Mouse (Mus musculus) ES-Bruce4 (cell line): ENCODE measurements at regions not wholly inside any gene's neighbourhood (a gene's known extent, or its start where the extent isn't known, plus 50 kb on each side); places are given as distances from the start of the nearest gene placed in this dataset.

ENCODE experiments used
- CTCF ChIP-seq: IDR thresholded peaks from one replicate; pipeline ENCODE4 v1.8.1; 2011; ENCODE audit warnings: low read depth, low read length
- EP300 ChIP-seq: IDR thresholded peaks from 2 replicates; pipeline ENCODE4 v1.6.1; 2011; ENCODE audit warnings: low read depth, low read length; ENCODE audit not compliant: insufficient read depth

DNA sequence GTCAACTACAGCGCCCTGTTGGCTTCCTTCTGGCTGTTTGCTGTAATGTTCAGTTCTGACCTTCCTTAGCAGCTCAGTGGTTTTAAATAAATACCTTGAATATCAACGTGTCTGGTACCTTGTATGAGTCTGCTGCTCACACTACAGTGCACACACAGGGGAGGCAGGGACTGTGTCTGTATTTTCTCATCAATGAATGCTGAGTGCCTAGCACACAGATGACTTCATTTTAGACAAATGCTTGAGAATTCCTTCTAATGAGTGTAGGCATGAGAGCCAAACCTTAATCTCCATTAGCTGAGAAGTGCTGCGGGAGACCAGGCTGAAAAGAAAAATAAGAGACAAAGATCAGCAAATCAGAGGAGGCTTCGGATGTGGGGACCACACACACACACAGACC, 162.0 kb upstream of the Hmga2 start:
- TF ChIP-seq CTCF (no peak), EP300 (no peak)
